Mouse (Mus musculus): Measurements from ENCODE around the gene Ahnak2. TPM values are rescaled to one million over a fixed set of nuclear protein-coding genes. Genes with fewer than 3 reads are reported as not detected.
"Not testable (repeated sequence)": the region's sequence is repeated elsewhere in the genome, so short reads cannot be mapped to it uniquely, and the experiment has no call there.

Gene Ahnak2
- total and polyA plus RNA-seq, 3 experiments: 3.1 to 27.7 (median 14.6) TPM

DNA sequence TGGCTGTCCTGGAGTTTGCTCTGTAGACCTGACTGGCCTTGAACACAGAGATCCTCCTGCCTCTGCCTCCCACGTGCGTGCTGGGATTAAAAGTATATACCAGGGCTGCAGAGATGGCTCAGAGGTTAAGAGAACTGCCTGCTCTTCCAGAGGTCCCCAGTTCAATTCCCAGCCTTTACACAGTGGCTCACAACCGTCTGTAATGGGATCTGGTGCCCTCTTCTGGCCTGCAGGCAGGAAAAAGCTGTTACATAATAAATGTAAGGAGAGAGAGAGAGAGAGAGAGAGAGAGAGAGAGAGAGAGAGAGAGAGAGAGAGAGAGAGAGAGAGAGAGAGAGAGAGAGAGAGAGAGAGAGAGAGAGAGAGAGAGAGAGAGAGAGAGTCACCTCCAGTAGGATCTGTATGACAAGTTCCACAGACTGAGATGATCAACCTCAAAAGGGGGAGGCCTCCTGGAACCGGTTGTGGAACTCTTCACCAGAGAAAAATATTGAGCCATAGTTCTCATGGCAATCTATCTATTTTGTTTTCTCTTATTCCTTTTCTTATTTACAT, 39.0 kb upstream of the Ahnak2 start:
- H3K9ac ChIP-seq (ENCODE audit: insufficient read depth, low read depth); H3K4me1 ChIP-seq (ENCODE audit: control insufficient read depth in 1 of 2, insufficient read depth in 2 of 2); H3K27ac ChIP-seq (ENCODE audit: insufficient read depth, low read depth); H3K79me2 ChIP-seq (replicated peaks; ENCODE audit: control insufficient read depth, extremely low read depth, insufficient read depth, poor library complexity, severe bottlenecking); H3K36me3 ChIP-seq (replicated peaks in 1 of 2; ENCODE audit: control insufficient read depth in 1 of 2, insufficient read depth in 1 of 2, low read length in 1 of 2); H3K4me2 ChIP-seq (ENCODE audit: insufficient read depth, low read depth, poor library complexity, severe bottlenecking); DNase-seq (ENCODE audit: extremely low read depth); H3K27me3 ChIP-seq (replicated peaks); H3K4me3 ChIP-seq (replicated peaks in 1 of 3; ENCODE audit: low read depth in 2 of 3, low read length in 2 of 3, poor library complexity in 1 of 3); in situ Hi-C loops (cut with MboI; ENCODE audit: low pct_ligation_motif_present, low pct_unique_long_range_greater_than_20kb, low sequenced_read_pairs); dilution Hi-C loops (cut with MboI; ENCODE audit: extremely low pct_ligation_motif_present, extremely low pct_unique_long_range_greater_than_20kb, low sequenced_read_pairs): not testable (repeated sequence)
- peak in 1 of 2 experiments; percentile 16; a peak in 1 of 4 replicates for TF ChIP-seq CTCF (conservative IDR thresholded peaks at IDR 0.05 in 1 of 2, IDR thresholded peaks at IDR 0.05 in 1 of 2; ENCODE audit: low read depth in 2 of 2, low read length in 2 of 2)
- peaks cover 10% of the 10 kb centered on the region for H3K9me3 ChIP-seq (replicated peaks; ENCODE audit: low read length)

DNA sequence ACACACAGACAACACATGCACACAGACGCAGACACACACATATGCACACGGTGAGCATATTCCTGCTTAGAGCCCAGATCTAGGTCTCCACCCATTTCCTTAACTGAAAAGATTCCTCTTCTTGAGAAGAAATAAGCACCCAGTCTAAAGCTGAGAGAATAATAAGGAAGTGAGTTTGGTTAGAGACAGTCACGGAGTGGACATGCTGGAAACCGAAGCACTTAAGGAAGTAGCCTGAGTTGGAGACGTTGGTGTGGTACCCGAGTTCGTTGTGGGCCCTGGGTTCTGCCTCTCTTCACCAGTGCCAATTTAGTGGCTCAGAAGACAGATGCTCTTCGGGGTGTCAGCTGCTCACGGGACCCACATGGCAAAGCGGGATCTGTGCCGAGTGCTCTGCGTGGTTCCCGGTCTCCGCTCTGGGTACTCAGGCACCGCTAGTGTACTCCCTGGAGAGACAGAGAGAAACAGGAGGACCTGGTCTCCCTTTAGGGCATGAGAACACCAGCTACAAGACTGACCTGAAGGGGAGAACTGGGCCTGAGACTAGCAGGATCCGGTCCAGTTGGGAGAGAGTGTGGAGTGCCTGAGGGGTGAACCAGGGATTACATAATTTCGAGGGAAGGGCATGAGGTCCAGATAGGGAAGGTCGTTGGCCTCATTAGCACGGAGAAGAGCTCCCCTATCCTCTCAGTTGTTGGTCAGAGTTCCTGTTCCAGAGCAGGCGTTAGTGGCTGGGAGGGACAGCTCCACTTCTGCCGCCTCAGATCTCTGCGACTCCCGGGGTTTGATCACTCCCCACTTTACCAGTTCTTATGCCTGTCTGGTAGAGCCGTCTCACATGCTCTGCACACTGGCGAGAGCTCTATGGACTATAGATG, 38.0 kb upstream of the Ahnak2 start:
- Histone ChIP-seq H3K79me2 (replicated peaks; ENCODE audit: control insufficient read depth, extremely low read depth, insufficient read depth, poor library complexity, severe bottlenecking) (no peaks in the 10 kb centered on the region), H3K4me2 (ENCODE audit: insufficient read depth, low read depth, poor library complexity, severe bottlenecking) (no peak overlapping the region), H3K4me1 (ENCODE audit: control insufficient read depth in 1 of 2, insufficient read depth in 2 of 2) (no peaks in the 10 kb centered on the region), H3K27ac (ENCODE audit: insufficient read depth, low read depth) (no peak overlapping the region), H3K36me3 (replicated peaks in 1 of 2; ENCODE audit: control insufficient read depth in 1 of 2, insufficient read depth in 1 of 2, low read length in 1 of 2) (no peaks in the 10 kb centered on the region), H3K9me3 (replicated peaks; ENCODE audit: low read length) (peaks cover 10% of the 10 kb centered on the region), H3K4me3 (replicated peaks in 1 of 3; ENCODE audit: low read depth in 2 of 3, low read length in 2 of 3, poor library complexity in 1 of 3) (no peak overlapping the region), H3K9ac (ENCODE audit: insufficient read depth, low read depth) (no peak overlapping the region), H3K27me3 (replicated peaks) (no peaks in the 10 kb centered on the region)
- dilution Hi-C loops (cut with MboI; ENCODE audit: extremely low pct_ligation_motif_present, extremely low pct_unique_long_range_greater_than_20kb, low sequenced_read_pairs) (no loop called here), in situ Hi-C loops (cut with MboI; ENCODE audit: low pct_ligation_motif_present, low pct_unique_long_range_greater_than_20kb, low sequenced_read_pairs) (no loop called here)
- TF ChIP-seq BHLHE40 (IDR thresholded peaks at IDR 0.05; ENCODE audit: low read depth, low read length) (no peak), JUND (conservative IDR thresholded peaks at IDR 0.05; ENCODE audit: low read depth, low read length) (no peak), MEF2A (IDR thresholded peaks at IDR 0.05; ENCODE audit: borderline replicate concordance, low read depth, low read length) (no peak), ZKSCAN1 (IDR thresholded peaks at IDR 0.05; ENCODE audit: borderline replicate concordance, low read depth, low read length) (no peak), ZC3H11A (IDR thresholded peaks at IDR 0.05; ENCODE audit: low read depth, low read length) (no peak), IRF4 (IDR thresholded peaks at IDR 0.05; ENCODE audit: low read depth, low read length) (no peak), NRF1 (IDR thresholded peaks at IDR 0.05; ENCODE audit: low read depth, low read length) (no peak), MAX (IDR thresholded peaks at IDR 0.05; ENCODE audit: low read length) (no peak), ETS1 (conservative IDR thresholded peaks at IDR 0.05; ENCODE audit: low read depth, low read length) (no peak), HCFC1 (IDR thresholded peaks at IDR 0.05; ENCODE audit: low read depth, low read length) (no peak), NELFE (IDR thresholded peaks at IDR 0.05; ENCODE audit: low read depth, low read length) (no peak), CTCF (conservative IDR thresholded peaks at IDR 0.05 in 1 of 2, IDR thresholded peaks at IDR 0.05 in 1 of 2; ENCODE audit: low read depth in 2 of 2, low read length in 2 of 2) (no peak)
- DNase-seq (ENCODE audit: extremely low read depth): no peak

Data from CH12.LX (cell line).